Mouse (Mus musculus): ENCODE measurements around the gene Pde11a. TPM values are rescaled to one million over a fixed set of nuclear protein-coding genes. Genes with fewer than 3 reads are reported as not detected.

The Pde11a gene
- polyA plus RNA-seq, 1 experiment: 0.30 TPM

GRCm38 (mm10) chr2:75955709-75956108 is 382.9 kb downstream of the Pde11a start:
- Histone ChIP-seq H3K27me3 (ENCODE audit: control insufficient read depth, insufficient read depth, low read length) (no peaks in the 10 kb centered on the region), H3K4me1 (ENCODE audit: control insufficient read depth, insufficient read depth, insufficient read length, low read length) (peaks cover 13% of the 10 kb centered on the region), H3K4me3 (ENCODE audit: low read depth, low read length) (no peak overlapping the region), H3K36me3 (ENCODE audit: control insufficient read depth, insufficient read depth, low read length) (no peaks in the 10 kb centered on the region), H3K27ac (ENCODE audit: insufficient read depth, low read depth, low read length) (no peak overlapping the region)
- TF ChIP-seq POLR2A (IDR thresholded peaks at IDR 0.05; ENCODE audit: low read depth, low read length): no peak
- TF ChIP-seq CTCF (IDR thresholded peaks at IDR 0.05; ENCODE audit: extremely low read depth, insufficient read length, insufficient replicate concordance, low read depth, low read length): no peak
- WGBS: 70% methylated on average over 14 of the region's 14 CpGs

GRCm38 (mm10) chr2:75953320-75953719 is 385.3 kb downstream of the Pde11a start:
- no peak overlapping the region for H3K4me3 ChIP-seq (ENCODE audit: low read depth, low read length)
- no peaks in the 10 kb centered on the region for H3K36me3 ChIP-seq (ENCODE audit: control insufficient read depth, insufficient read depth, low read length)
- WGBS: 94% methylated on average over 5 of the region's 5 CpGs
- no peaks in the 10 kb centered on the region for H3K4me1 ChIP-seq (ENCODE audit: control insufficient read depth, insufficient read depth, insufficient read length, low read length)
- TF ChIP-seq POLR2A (IDR thresholded peaks at IDR 0.05; ENCODE audit: low read depth, low read length) (no peak), CTCF (IDR thresholded peaks at IDR 0.05; ENCODE audit: extremely low read depth, insufficient read length, insufficient replicate concordance, low read depth, low read length) (no peak)
- no peaks in the 10 kb centered on the region for H3K27me3 ChIP-seq (ENCODE audit: control insufficient read depth, insufficient read depth, low read length)
- H3K27ac ChIP-seq (ENCODE audit: insufficient read depth, low read depth, low read length): no peak overlapping the region

- no peaks in the 10 kb centered on the region for H3K36me3 ChIP-seq (ENCODE audit: control insufficient read depth, insufficient read depth, low read length)
- 60% methylated on average over 8 of the region's 8 CpGs for WGBS
- no peak overlapping the region for H3K27ac ChIP-seq (ENCODE audit: insufficient read depth, low read depth, low read length)
- TF ChIP-seq CTCF (IDR thresholded peaks at IDR 0.05; ENCODE audit: extremely low read depth, insufficient read length, insufficient replicate concordance, low read depth, low read length) (no peak), POLR2A (IDR thresholded peaks at IDR 0.05; ENCODE audit: low read depth, low read length) (no peak)
- no peaks in the 10 kb centered on the region for H3K4me1 ChIP-seq (ENCODE audit: control insufficient read depth, insufficient read depth, insufficient read length, low read length)
- no peak overlapping the region for H3K4me3 ChIP-seq (ENCODE audit: low read depth, low read length)
- no peaks in the 10 kb centered on the region; the same call in 1 of the 2 replicates for H3K27me3 ChIP-seq (ENCODE audit: control insufficient read depth, insufficient read depth, low read length)
Observed at GRCm38 (mm10) chr2:75950685-75951084, 387.9 kb downstream of the Pde11a start.

Other genes starting within 250 kb of the Pde11a start
- gene Cyct, start 21.7 kb upstream of the Pde11a start, polyA plus RNA-seq (2012; rRNA removed): 0.28 TPM in 1 of 2 replicates, not detected in the other
- gene Rbm45, start 31.2 kb upstream of the Pde11a start, polyA plus RNA-seq (2012; rRNA removed): 4.6 and 11.4 TPM in 2 replicates
- gene Osbpl6, start 67.7 kb upstream of the Pde11a start, polyA plus RNA-seq (2012; rRNA removed): 72.6 and 74.7 TPM in 2 replicates

Measured in small intestine, adult 2 months (tissue).